Mouse (Mus musculus) heart, postnatal 0 days (tissue): ENCODE measurements around the gene Tspan18. TPM values are rescaled to one million over a fixed set of nuclear protein-coding genes. Genes with fewer than 3 reads are reported as not detected.

ENCODE experiments used
- ATAC-seq: fragments of 200-750 bp; cut with Nextera tagmentation; 2 replicates; pipeline ENCODE4 v1.8.0; 2017; ENCODE audit warnings: low read depth, moderate number of reproducible peaks, moderate library complexity; ENCODE audit not compliant: insufficient read depth
- DNase-seq: peaks from one replicate; pipeline ENCODE4 v3.0.0-alpha.2; 2016; ENCODE audit warnings: low spot score
- H3K27ac ChIP-seq: fragments of 300-500 bp; sonication (generic); 2 replicates; pipeline ENCODE4 v1.5.1; 2014; ENCODE audit warnings: low read depth, mild to moderate bottlenecking
- H3K27me3 ChIP-seq: fragments of 300-500 bp; sonication (generic); 2 replicates; pipeline ENCODE4 v1.6.1; 2014; ENCODE audit warnings: low read length, mixed read lengths; ENCODE audit not compliant: control insufficient read depth, insufficient read depth
- H3K36me3 ChIP-seq: fragments of 300-500 bp; sonication (generic); replicated peaks from 2 replicates; pipeline ENCODE4 v1.6.1; 2014; ENCODE audit warnings: low read length, mixed read lengths; ENCODE audit not compliant: control insufficient read depth, insufficient read depth
- H3K4me1 ChIP-seq: fragments of 300-500 bp; sonication (generic); 2 replicates; pipeline ENCODE4 v1.6.1; 2014; ENCODE audit warnings: antibody characterized with exemption; ENCODE audit not compliant: control insufficient read depth, insufficient read depth
- H3K4me2 ChIP-seq: fragments of 300-500 bp; sonication (generic); 2 replicates; pipeline ENCODE4 v1.6.1; 2014; ENCODE audit warnings: low read depth, mild to moderate bottlenecking, low read length, moderate library complexity
- H3K4me3 ChIP-seq: fragments of 300-500 bp; sonication (generic); 2 replicates; pipeline ENCODE4 v1.5.1; 2014; ENCODE audit warnings: low read depth, low read length
- H3K9ac ChIP-seq: fragments of 300-500 bp; sonication (generic); replicated peaks from 2 replicates; pipeline ENCODE4 v1.6.1; 2014; ENCODE audit warnings: low read depth, low read length, mixed read lengths
- H3K9me3 ChIP-seq: fragments of 300-500 bp; sonication (generic); replicated peaks from 2 replicates; pipeline ENCODE4 v1.6.1; 2016; ENCODE audit warnings: low read length; ENCODE audit not compliant: control insufficient read depth
- CTCF ChIP-seq: IDR thresholded peaks from 2 replicates; pipeline ENCODE4 v1.5.1; 2016; ENCODE audit warnings: antibody characterized with exemption, control low read depth, low read depth
- EP300 ChIP-seq: IDR thresholded peaks from 2 replicates; pipeline ENCODE4 v1.6.1; 2016; ENCODE audit warnings: antibody characterized with exemption, low read depth
- WGBS: fragments of 180-500 bp; shearing (Covaris S2); extraction: QIAGEN DNeasy Blood & Tissue Kit; methylation state at CpG from one replicate; pipeline ENCODE4 v1.1.7; 2014; 5-methylcytosine and 5-hydroxymethylcytosine counted together
- polyA plus RNA-seq: library from polyadenylated mRNA; unstranded; fragments of >200 nt; fragmentation: Nextera tagmentation; extraction: Ambion mirVana; gene quantifications from 2 replicates; pipeline ENCODE4 v1.2.1, GENCODE M21; 2015
- total RNA-seq: library from RNA; depleted of rRNA; stranded (reverse); fragments of >200 nt; gene quantifications from 2 replicates; pipeline ENCODE4 v1.2.3, GENCODE M21; 2014; ENCODE audit warnings: low replicate concordance

The Tspan18 gene
- total and polyA plus RNA-seq, 2 experiments from 2014 or later: 39.8 to 64.4 TPM

- ATAC-seq (no peak), DNase-seq (no peak)
- WGBS: 62% methylated on average over 7 of the region's 7 CpGs
- Histone ChIP-seq H3K36me3 (no peaks in the 10 kb centered on the region; the same call in 1 of the 2 replicates), H3K9me3 (no peaks in the 10 kb centered on the region), H3K27ac (no peak overlapping the region), H3K9ac (no peak overlapping the region), H3K4me1 (0 out of 2 replicates have a peak, but pooled peaks cover 4% of the 10 kb centered on the region), H3K4me3 (no peak overlapping the region), H3K27me3 (no peaks in the 10 kb centered on the region), H3K4me2 (no peak overlapping the region)
- TF ChIP-seq EP300: no peak
- no peak for TF ChIP-seq CTCF
Measured at GRCm38 (mm10) chr2:93290345-93291118, 43.8 kb downstream of the Tspan18 start.

DNA sequence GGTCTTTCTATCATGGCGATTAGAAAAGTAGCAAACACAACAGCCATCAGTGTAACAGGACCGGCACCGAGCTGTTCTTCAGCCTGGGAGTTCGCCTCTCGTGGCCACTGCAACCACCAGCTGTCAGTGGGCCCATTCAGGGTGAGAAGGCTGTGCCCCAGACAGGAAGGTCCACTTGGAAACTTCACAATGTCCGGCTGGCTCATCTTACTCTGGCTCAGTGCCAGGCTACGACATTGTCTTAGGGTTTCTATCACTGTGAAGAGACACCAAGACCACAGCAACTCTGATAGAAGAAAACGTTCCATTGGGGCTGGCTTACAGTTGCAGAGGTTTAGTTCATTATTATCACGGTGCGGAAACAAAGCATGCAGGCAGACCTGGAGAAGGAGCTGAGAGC, 45.1 kb downstream of the Tspan18 start:
- Histone ChIP-seq H3K27ac (peak overlapping the region; percentile 30; the same call in 1 of the 2 replicates), H3K4me3 (no peak overlapping the region), H3K9ac (no peak overlapping the region), H3K36me3 (no peaks in the 10 kb centered on the region; the same call in 1 of the 2 replicates), H3K4me1 (peaks cover 10% of the 10 kb centered on the region), H3K4me2 (no peak overlapping the region), H3K27me3 (no peaks in the 10 kb centered on the region), H3K9me3 (no peaks in the 10 kb centered on the region)
- WGBS: 49% methylated on average over 10 of the region's 10 CpGs
- DNase-seq (no peak), ATAC-seq (no peak)
- TF ChIP-seq CTCF (no peak), EP300 (no peak)

DNA sequence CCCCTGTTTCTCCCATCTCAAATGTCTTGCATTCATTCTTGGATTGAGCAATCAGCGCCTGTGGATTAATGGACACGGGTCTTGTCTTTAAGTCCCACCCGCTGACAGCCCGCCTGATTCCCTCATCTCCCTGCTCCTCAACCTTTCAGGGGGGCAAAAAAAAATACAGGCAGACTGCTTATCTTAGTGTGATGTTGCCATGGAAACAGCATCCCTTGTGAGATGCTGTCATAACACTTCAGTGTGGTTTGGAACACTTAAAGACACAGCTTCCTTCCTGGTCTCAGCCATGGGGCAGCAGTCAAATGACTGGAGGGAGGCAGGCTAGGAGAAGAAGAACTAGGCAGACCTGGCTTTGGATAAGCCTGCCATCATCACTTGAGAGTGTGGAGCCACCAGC, 47.0 kb downstream of the Tspan18 start:
- no peak for DNase-seq
- TF ChIP-seq EP300 (no peak), CTCF (no peak)
- no peak for ATAC-seq
- Histone ChIP-seq H3K36me3 (no peaks in the 10 kb centered on the region), H3K4me3 (no peak overlapping the region), H3K9me3 (no peaks in the 10 kb centered on the region), H3K4me2 (no peak overlapping the region), H3K27ac (no peak overlapping the region), H3K4me1 (peaks cover 24% of the 10 kb centered on the region), H3K27me3 (no peaks in the 10 kb centered on the region), H3K9ac (no peak overlapping the region)
- 57% methylated on average over 4 of the region's 4 CpGs for WGBS

DNA sequence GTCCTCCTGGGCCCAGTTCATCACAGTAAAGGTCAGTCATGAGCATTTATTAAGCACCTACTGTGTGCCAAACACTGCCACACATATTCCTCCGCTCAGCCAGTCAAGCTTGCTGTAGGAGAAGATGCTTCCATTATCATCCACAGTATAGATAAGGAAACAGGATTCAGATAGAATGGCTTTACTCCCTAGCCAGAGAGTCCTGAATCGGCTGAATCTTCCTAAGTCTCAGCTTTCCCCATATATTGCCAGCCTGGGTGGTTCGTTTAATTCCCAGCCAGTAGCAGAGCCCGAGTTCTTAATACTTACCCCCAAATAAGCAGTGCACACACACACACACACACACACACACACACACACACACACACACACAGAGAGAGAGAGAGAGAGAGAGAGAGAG, 47.6 kb downstream of the Tspan18 start:
- Histone ChIP-seq H3K9me3 (no peaks in the 10 kb centered on the region), H3K4me1 (peaks cover 24% of the 10 kb centered on the region), H3K36me3 (no peaks in the 10 kb centered on the region), H3K4me3 (no peak overlapping the region), H3K27me3 (no peaks in the 10 kb centered on the region), H3K4me2 (no peak overlapping the region), H3K27ac (no peak overlapping the region), H3K9ac (no peak overlapping the region)
- TF ChIP-seq EP300 (no peak), CTCF (no peak)
- ATAC-seq (no peak), DNase-seq (no peak)
- 58% methylated on average over 4 of the region's 4 CpGs for WGBS

- H3K9ac ChIP-seq: no peak overlapping the region
- no peaks in the 10 kb centered on the region for H3K27me3 ChIP-seq
- no peak for TF ChIP-seq CTCF
- no peak for TF ChIP-seq EP300
- H3K27ac ChIP-seq: no peak overlapping the region
- no peak overlapping the region for H3K4me2 ChIP-seq
- ATAC-seq (no peak), DNase-seq (no peak)
- WGBS: 72% methylated on average over 1 of the region's 2 CpGs
- H3K4me3 ChIP-seq: no peak overlapping the region
- no peaks in the 10 kb centered on the region for H3K36me3 ChIP-seq
- peaks cover 24% of the 10 kb centered on the region for H3K4me1 ChIP-seq
- no peaks in the 10 kb centered on the region for H3K9me3 ChIP-seq
Measured at GRCm38 (mm10) chr2:93286321-93286720, 48.0 kb downstream of the Tspan18 start.

DNA sequence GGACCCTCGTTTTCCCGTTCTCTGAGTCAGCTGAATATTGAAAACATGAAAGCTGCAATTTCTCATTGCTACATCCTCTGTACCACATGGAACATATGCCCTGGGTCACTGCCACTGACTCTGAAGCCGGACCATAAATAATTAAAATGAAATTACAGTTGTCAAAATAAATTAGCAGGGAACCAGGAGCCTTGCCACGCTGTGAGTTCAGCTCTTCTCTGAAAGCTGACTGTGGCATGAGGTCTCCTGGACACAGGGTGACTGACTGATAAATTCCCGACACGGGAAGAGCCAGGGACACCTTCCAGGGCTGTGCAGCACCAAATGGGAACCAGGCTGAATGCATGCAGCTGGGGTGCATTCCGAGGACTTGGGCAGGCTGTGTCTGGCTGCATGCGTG, 48.5 kb downstream of the Tspan18 start:
- no peaks in the 10 kb centered on the region for H3K36me3 ChIP-seq
- no peak overlapping the region for H3K9ac ChIP-seq
- H3K9me3 ChIP-seq: no peaks in the 10 kb centered on the region
- WGBS: 58% methylated on average over 8 of the region's 8 CpGs
- no peaks in the 10 kb centered on the region for H3K27me3 ChIP-seq
- DNase-seq (no peak), ATAC-seq (no peak)
- TF ChIP-seq EP300 (no peak), CTCF (no peak)
- no peak overlapping the region for H3K27ac ChIP-seq
- H3K4me3 ChIP-seq: no peak overlapping the region
- H3K4me2 ChIP-seq: no peak overlapping the region
- H3K4me1 ChIP-seq: peaks cover 24% of the 10 kb centered on the region
